Mouse (Mus musculus): Measurements from ENCODE around the gene Snrpa1.

GRCm38 (mm10) chr7:66027747-66028146 lies 31.1 kb upstream of the Snrpa1 start:
- TF ChIP-seq CTCF (IDR thresholded peaks at IDR 0.05; ENCODE audit: extremely low read depth, insufficient read depth, low read length) (peak; percentile 47), POLR2A (IDR thresholded peaks at IDR 0.05; ENCODE audit: extremely low read depth, insufficient read depth, low read length) (no peak)
